Mouse (Mus musculus): ENCODE results near the gene Cemip. TPM values are rescaled to one million over a fixed set of nuclear protein-coding genes. Genes with fewer than 3 reads are reported as not detected.
A peak's percentile ranks its signal among the peaks of the same experiment; 100 is the strongest.

The Cemip gene
- polyA plus RNA-seq, 1 experiment from 2014 or later, result 0.62 TPM

DNA sequence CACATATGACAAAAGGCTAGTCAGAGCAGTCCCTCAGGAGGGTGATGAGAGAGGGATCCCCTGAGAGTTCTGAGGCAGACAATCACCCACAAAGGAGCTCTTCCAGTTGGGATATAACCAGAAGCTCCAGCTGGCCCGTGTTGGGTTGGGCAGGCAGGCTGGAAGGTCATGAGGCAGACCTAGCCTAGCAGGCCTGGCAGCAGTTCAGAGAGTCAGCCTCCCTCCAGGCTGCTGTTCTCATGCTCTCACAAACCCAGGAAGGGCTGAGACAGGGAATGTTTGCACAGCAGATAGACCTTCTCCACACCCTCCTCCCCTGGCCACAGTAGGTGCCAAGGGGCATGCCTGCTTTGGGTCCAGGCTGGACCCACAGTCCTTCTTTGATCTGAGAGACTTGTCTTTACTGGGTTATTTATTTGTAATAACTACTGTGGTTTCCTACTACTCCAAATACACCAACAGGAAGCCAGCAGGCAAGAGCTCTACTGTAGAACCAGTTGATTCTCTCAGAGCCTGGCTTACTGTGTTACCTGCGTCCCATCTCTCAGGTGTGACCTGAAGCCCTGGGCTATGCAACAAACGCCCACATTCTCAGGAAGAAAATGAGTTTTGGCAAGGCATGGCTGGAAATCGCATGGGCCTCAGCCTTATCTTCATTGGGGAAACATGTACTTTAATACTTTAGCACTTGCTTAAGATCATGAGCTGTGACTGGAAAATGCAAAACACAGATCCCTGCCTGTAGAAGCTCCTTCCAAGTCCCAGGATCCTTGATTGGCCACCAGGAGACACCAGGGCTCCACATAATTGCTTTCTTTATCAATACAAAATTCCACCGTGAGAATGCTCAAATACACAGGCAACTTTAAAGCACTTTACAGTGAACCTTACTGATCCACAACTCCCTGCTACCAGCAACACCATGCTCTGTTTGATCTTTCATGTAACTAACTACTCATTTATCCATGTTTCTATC is 67.7 kb downstream of the Cemip start:
- no peak for ATAC-seq (ENCODE audit: low FRiP score, low read depth)

GRCm38 (mm10) chr7:84015050-84015449 is 71.3 kb downstream of the Cemip start:
- H3K4me3 ChIP-seq, result no peak overlapping the region
- H3K36me3 ChIP-seq, result no peaks in the 10 kb centered on the region
- H3K27me3 ChIP-seq, result no peaks in the 10 kb centered on the region
- no peak overlapping the region for H3K9ac ChIP-seq
- peaks cover 9% of the 10 kb centered on the region for H3K4me1 ChIP-seq (replicated peaks)
- no peak overlapping the region for H3K27ac ChIP-seq (replicated peaks)
- no peak for ATAC-seq (ENCODE audit: low FRiP score, low read depth)
- WGBS, result 93% methylated on average over 1 of the region's 1 CpGs
- H3K4me2 ChIP-seq, result no peak overlapping the region
- H3K9me3 ChIP-seq, result no peaks in the 10 kb centered on the region

More for the DNA sequence above, 67.7 kb downstream of the Cemip start:
- Histone ChIP-seq H3K9ac (no peak overlapping the region), H3K36me3 (no peaks in the 10 kb centered on the region), H3K4me1 (replicated peaks) (peaks cover 9% of the 10 kb centered on the region), H3K4me2 (no peak overlapping the region), H3K4me3 (no peak overlapping the region), H3K27ac (replicated peaks) (no peak overlapping the region), H3K9me3 (no peaks in the 10 kb centered on the region), H3K27me3 (no peaks in the 10 kb centered on the region)
- WGBS, result 79% methylated on average over 5 of the region's 5 CpGs

DNA sequence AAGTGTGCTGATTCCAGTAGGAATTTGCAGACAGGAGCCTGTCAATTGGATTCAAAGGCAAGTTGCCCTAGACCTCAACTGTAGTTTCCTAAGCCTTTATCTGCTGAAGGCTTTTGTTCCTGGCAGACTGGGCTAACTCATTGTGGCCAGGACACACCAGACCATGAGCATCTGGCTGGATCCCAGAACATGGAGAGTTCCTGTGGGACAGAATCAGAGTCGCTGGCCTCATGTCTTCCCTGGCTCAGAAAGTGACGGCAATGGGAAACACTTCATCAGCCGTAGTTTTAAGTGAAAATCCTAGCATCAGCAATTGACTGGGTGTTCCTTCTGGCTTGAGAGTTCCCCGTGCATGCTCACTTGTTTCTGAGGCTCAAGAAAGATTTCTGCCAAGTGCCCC is 72.6 kb downstream of the Cemip start:
- 78% methylated on average over 4 of the region's 4 CpGs for WGBS
- no peak overlapping the region for H3K27ac ChIP-seq (replicated peaks)
- H3K4me2 ChIP-seq, result no peak overlapping the region
- H3K36me3 ChIP-seq, result no peaks in the 10 kb centered on the region
- no peaks in the 10 kb centered on the region for H3K9me3 ChIP-seq
- no peak overlapping the region for H3K9ac ChIP-seq
- no peaks in the 10 kb centered on the region for H3K27me3 ChIP-seq
- peaks cover 9% of the 10 kb centered on the region for H3K4me1 ChIP-seq (replicated peaks)
- no peak for ATAC-seq (ENCODE audit: low FRiP score, low read depth)
- no peak overlapping the region for H3K4me3 ChIP-seq

DNA sequence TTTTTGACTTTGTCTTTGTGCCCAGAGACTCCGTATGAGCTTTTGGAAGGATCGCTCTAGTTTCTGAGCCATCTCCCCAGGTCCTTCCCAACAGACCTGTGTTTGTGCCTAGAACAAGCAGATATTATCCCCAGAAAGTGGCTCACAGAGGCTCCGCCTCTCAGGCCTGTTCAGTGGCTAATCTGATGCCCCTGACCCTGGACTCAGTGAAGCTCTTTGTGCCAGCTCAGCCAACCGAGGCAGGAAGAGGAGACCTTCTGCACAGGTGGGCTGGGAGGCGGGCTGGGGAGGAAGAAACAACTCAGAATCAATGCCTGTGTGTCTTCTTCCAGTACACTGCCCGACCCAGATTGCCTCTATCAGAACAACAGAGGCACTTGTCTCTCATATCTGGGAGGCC is 81.9 kb downstream of the Cemip start:
- no peak for ATAC-seq (ENCODE audit: low FRiP score, low read depth)

DNA sequence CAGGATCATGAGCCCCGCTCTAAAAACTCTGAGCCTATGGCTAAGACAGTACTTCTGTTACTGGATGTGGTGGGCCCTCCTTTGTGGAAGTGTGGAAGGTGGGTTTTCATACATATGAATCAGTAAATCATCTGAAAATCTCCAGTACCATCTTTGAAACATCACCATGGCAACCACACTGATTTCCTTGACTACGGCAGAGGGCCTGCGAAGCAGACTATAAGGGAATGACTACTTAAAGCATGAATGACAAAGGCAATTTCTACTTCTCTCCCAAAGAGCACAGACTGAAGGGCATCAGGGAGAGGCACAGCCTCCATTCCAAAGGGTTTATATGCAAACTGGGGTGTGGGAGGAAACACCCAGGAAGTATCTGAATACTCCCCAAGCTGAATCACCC is 84.8 kb downstream of the Cemip start:
- no peak overlapping the region for H3K9ac ChIP-seq
- peak overlapping the region; percentile 20; the same call in 1 of the 2 replicates for H3K27ac ChIP-seq (replicated peaks)
- peak; percentile 87 for ATAC-seq (ENCODE audit: low FRiP score, low read depth)
- H3K4me3 ChIP-seq, result no peak overlapping the region
- no peaks in the 10 kb centered on the region for H3K27me3 ChIP-seq
- no peaks in the 10 kb centered on the region for H3K36me3 ChIP-seq
- 52% methylated on average over 3 of the region's 3 CpGs for WGBS
- no peaks in the 10 kb centered on the region for H3K4me1 ChIP-seq (replicated peaks)
- no peaks in the 10 kb centered on the region for H3K9me3 ChIP-seq
- no peak overlapping the region for H3K4me2 ChIP-seq

More for the DNA sequence above, 81.9 kb downstream of the Cemip start:
- 80% methylated on average over 6 of the region's 6 CpGs for WGBS
- no peak overlapping the region for H3K9ac ChIP-seq
- H3K27me3 ChIP-seq, result no peaks in the 10 kb centered on the region
- no peaks in the 10 kb centered on the region for H3K36me3 ChIP-seq
- no peak overlapping the region for H3K4me2 ChIP-seq
- no peak overlapping the region for H3K4me3 ChIP-seq
- H3K9me3 ChIP-seq, result no peaks in the 10 kb centered on the region
- no peak overlapping the region for H3K27ac ChIP-seq (replicated peaks)
- no peaks in the 10 kb centered on the region for H3K4me1 ChIP-seq (replicated peaks)

DNA sequence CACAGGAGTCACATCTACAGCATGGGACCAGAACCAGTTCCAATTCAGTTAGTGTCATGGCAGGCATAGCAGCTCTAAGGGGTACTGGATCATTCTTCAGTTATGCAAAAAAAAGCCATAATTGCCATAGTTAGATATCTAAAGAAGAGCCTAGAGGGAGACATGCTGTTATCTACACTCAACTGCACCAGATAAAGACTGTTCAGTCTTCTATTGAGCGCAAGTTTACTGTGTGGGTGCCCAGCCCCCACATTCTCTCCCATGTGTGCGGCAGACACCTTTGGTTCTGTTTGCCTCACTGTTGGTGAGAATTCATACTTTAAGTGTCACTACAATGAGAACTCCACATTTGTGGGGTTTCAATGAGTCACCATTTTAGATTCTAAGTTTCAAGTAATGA is 85.6 kb downstream of the Cemip start:
- no peak overlapping the region for H3K27ac ChIP-seq (replicated peaks)
- H3K4me3 ChIP-seq, result no peak overlapping the region
- H3K9me3 ChIP-seq, result no peaks in the 10 kb centered on the region
- WGBS, result 90% methylated on average over 2 of the region's 2 CpGs
- no peak overlapping the region for H3K9ac ChIP-seq
- ATAC-seq (ENCODE audit: low FRiP score, low read depth), result no peak
- H3K27me3 ChIP-seq, result no peaks in the 10 kb centered on the region
- H3K36me3 ChIP-seq, result no peaks in the 10 kb centered on the region
- H3K4me2 ChIP-seq, result no peak overlapping the region
- no peaks in the 10 kb centered on the region for H3K4me1 ChIP-seq (replicated peaks)

GRCm38 (mm10) chr7:83999647-84000046 is 86.7 kb downstream of the Cemip start:
- Histone ChIP-seq H3K4me3 (no peak overlapping the region), H3K4me1 (replicated peaks) (no peaks in the 10 kb centered on the region), H3K9me3 (no peaks in the 10 kb centered on the region), H3K9ac (no peak overlapping the region), H3K4me2 (no peak overlapping the region), H3K27me3 (no peaks in the 10 kb centered on the region), H3K27ac (replicated peaks) (no peak overlapping the region), H3K36me3 (no peaks in the 10 kb centered on the region)
- ATAC-seq (ENCODE audit: low FRiP score, low read depth), result no peak
- 89% methylated on average over 1 of the region's 1 CpGs for WGBS

GRCm38 (mm10) chr7:83994348-83994747 is 92.0 kb downstream of the Cemip start:
- no peak for ATAC-seq (ENCODE audit: low FRiP score, low read depth)

GRCm38 (mm10) chr7:83989294-83989693 is 97.0 kb downstream of the Cemip start:
- no peaks in the 10 kb centered on the region for H3K36me3 ChIP-seq
- H3K9ac ChIP-seq, result no peak overlapping the region
- no peaks in the 10 kb centered on the region for H3K27me3 ChIP-seq
- H3K4me1 ChIP-seq (replicated peaks), result no peaks in the 10 kb centered on the region
- no peak overlapping the region for H3K4me3 ChIP-seq
- 86% methylated on average over 4 of the region's 4 CpGs for WGBS
- no peak overlapping the region for H3K27ac ChIP-seq (replicated peaks)
- no peak for ATAC-seq (ENCODE audit: low FRiP score, low read depth)
- H3K9me3 ChIP-seq, result no peaks in the 10 kb centered on the region
- no peak overlapping the region for H3K4me2 ChIP-seq

More at GRCm38 (mm10) chr7:83994348-83994747, 92.0 kb downstream of the Cemip start:
- Histone ChIP-seq H3K4me1 (replicated peaks) (no peaks in the 10 kb centered on the region), H3K27ac (replicated peaks) (no peak overlapping the region), H3K27me3 (no peaks in the 10 kb centered on the region), H3K36me3 (no peaks in the 10 kb centered on the region), H3K9ac (no peak overlapping the region), H3K4me3 (no peak overlapping the region), H3K4me2 (no peak overlapping the region), H3K9me3 (no peaks in the 10 kb centered on the region)
- WGBS, result 88% methylated on average over 1 of the region's 1 CpGs

DNA sequence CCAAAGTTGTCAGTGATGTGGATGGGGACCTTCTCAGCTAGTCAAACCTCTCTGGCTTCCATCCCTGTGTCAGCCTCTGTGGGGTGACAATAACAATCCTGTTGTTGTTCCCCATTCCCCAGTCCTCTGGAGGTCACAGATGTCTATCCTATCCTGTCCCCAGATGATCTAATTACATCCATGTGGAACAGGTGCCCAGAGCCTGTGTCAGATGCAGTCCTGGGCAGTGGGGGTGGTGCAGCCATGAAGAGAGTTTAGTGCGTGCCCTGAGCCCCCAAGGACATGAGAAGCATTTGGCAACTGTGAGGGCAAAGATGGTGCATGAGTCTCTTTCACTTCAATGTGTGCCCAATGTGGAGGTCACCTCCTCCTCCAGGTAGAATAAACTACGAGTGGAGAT is 100.6 kb downstream of the Cemip start:
- no peak overlapping the region for H3K4me3 ChIP-seq
- 77% methylated on average over 2 of the region's 2 CpGs for WGBS

DNA sequence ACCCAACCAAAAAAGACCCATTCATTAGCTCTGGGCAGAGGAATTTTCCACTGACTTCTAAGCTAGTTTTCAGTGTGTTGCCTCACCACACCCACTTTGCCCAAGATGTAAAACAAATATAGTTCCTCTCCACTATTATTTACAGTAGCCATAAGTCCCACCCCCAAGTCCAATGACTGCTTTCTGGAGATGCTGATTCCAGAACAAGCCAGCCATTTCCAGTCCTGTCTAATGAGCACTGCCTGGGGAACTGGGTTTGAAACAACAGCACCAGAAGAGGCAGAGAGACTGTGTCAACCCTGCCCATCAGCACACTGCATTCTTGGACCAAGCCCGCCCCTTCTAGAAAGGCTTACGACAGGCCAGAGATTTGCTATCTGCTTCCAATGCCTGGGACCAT is 103.7 kb downstream of the Cemip start:
- H3K27ac ChIP-seq (replicated peaks), result no peak overlapping the region
- H3K4me2 ChIP-seq, result no peak overlapping the region
- WGBS, result 81% methylated on average over 2 of the region's 2 CpGs
- H3K4me3 ChIP-seq, result no peak overlapping the region
- H3K36me3 ChIP-seq, result no peaks in the 10 kb centered on the region
- H3K9ac ChIP-seq, result no peak overlapping the region
- no peaks in the 10 kb centered on the region for H3K27me3 ChIP-seq
- ATAC-seq (ENCODE audit: low FRiP score, low read depth), result no peak
- H3K9me3 ChIP-seq, result no peaks in the 10 kb centered on the region
- H3K4me1 ChIP-seq (replicated peaks), result no peaks in the 10 kb centered on the region

More for the DNA sequence above, 100.6 kb downstream of the Cemip start:
- no peak overlapping the region for H3K27ac ChIP-seq (replicated peaks)
- no peak for ATAC-seq (ENCODE audit: low FRiP score, low read depth)
- H3K9ac ChIP-seq, result no peak overlapping the region
- no peaks in the 10 kb centered on the region for H3K27me3 ChIP-seq
- H3K4me1 ChIP-seq (replicated peaks), result no peaks in the 10 kb centered on the region
- no peak overlapping the region for H3K4me2 ChIP-seq
- no peaks in the 10 kb centered on the region for H3K36me3 ChIP-seq
- no peaks in the 10 kb centered on the region for H3K9me3 ChIP-seq

GRCm38 (mm10) chr7:83978945-83979536 is 107.3 kb downstream of the Cemip start:
- H3K9me3 ChIP-seq, result no peaks in the 10 kb centered on the region
- no peak overlapping the region for H3K9ac ChIP-seq
- WGBS, result 75% methylated on average over 1 of the region's 1 CpGs
- no peak overlapping the region for H3K27ac ChIP-seq (replicated peaks)
- no peak overlapping the region for H3K4me2 ChIP-seq
- no peak for ATAC-seq (ENCODE audit: low FRiP score, low read depth)
- H3K27me3 ChIP-seq, result no peaks in the 10 kb centered on the region
- H3K36me3 ChIP-seq, result no peaks in the 10 kb centered on the region
- no peaks in the 10 kb centered on the region for H3K4me1 ChIP-seq (replicated peaks)
- H3K4me3 ChIP-seq, result no peak overlapping the region

Measured in hindbrain, embryonic 15.5 days (tissue).